In genomic region chr6:136117390-136117789, GRCm38 (mm10) we compare ENCODE assay signal across 23 mouse cellular contexts. TPM values are rescaled to one million over a fixed set of nuclear protein-coding genes. Genes with fewer than 3 reads are reported as not detected.
A peak's percentile ranks its signal among the peaks of the same experiment; 100 is the strongest.
DNase-seq lines count a peak whose midpoint lies in the region; ATAC-seq and TF ChIP-seq lines count a peak whose summit lies in the region.
"Had no signal": no experiment of that assay in that cellular context is flagged by ENCODE, and none has a peak within 500 bp of the region (broad histone marks: within the 10 kb centered on the region; RNA-seq: fewer than 3 reads in every experiment).

No protein-coding gene starts in this region.

- 91% methylated on average over 3 of the region's 3 CpGs for WGBS in thymus, adult 2 months

- no peaks in the 10 kb centered on the region for H3K27me3 ChIP-seq in thymus, adult 2 months (ENCODE audit: control insufficient read depth, insufficient read depth, low read length)
- H3K27me3 ChIP-seq: hindbrain, embryonic 13.5 days; liver, embryonic 15.5 days; midbrain, embryonic 12.5 days had no signal

- peak; percentile 63 for DNase-seq in heart, adult 11 months
- no peak for DNase-seq in heart, postnatal 10 days
- peak; percentile 11 for DNase-seq in left cerebral cortex, postnatal 4 days
- DNase-seq in left cerebral cortex, adult 18-20 months (ENCODE audit: low spot score in 2 of 2) = no peak
- peak; percentile 2 for DNase-seq in thymus, adult 2 months
- DNase-seq in thymus, postnatal 25 days = no peak
- DNase-seq in retina, postnatal 1 day = no peak
- DNase-seq: adrenal gland, postnatal 25 days; B cell, adult 2 months; cerebellum, adult 9-10 months; gastrocnemius, postnatal 14 days; kidney, adult 11 months; layer of hippocampus, postnatal 36 days; lung, postnatal 4 days had no signal

- no peak for TF ChIP-seq POLR2A in thymus, adult 2 months (IDR thresholded peaks at IDR 0.05; ENCODE audit: control insufficient read depth, extremely low read depth, insufficient read depth, low read length, poor library complexity)

- no peak overlapping the region for H3K27ac ChIP-seq in thymus, adult 2 months (ENCODE audit: control insufficient read depth, insufficient read depth, low read length)
- H3K27ac ChIP-seq: hindbrain, embryonic 13.5 days; liver, embryonic 15.5 days; midbrain, embryonic 12.5 days had no signal

- intact Hi-C loops in heart, postnatal 10 days (cut with DNase I) = no loop called here
- intact Hi-C loops in left cerebral cortex, postnatal 4 days (cut with DNase I) = no loop called here

- H3K4me1 ChIP-seq in thymus, adult 2 months (replicated peaks; ENCODE audit: control insufficient read depth, insufficient read depth, low read length) = no peaks in the 10 kb centered on the region
- H3K4me1 ChIP-seq: liver, embryonic 15.5 days had no signal

- ATAC-seq in granulocyte monocyte progenitor cell, adult 5-6 weeks (replicated peaks; ENCODE audit: poor library complexity, severe bottlenecking) = 0 out of 2 replicates have a peak, but pooled peaks have one; percentile 20

- no peak for TF ChIP-seq CTCF in thymus, adult 2 months (IDR thresholded peaks at IDR 0.05; ENCODE audit: borderline replicate concordance, control insufficient read depth, extremely low read depth, insufficient read depth, low read length, poor library complexity)

- H3K4me3 ChIP-seq in thymus, adult 2 months (ENCODE audit: control insufficient read depth, insufficient read depth, low read length) = no peak overlapping the region
- H3K4me3 ChIP-seq: hindbrain, embryonic 13.5 days; liver, embryonic 15.5 days; midbrain, embryonic 12.5 days had no signal

- H3K36me3 ChIP-seq in thymus, adult 2 months (ENCODE audit: control insufficient read depth, insufficient read depth, low read length) = no peaks in the 10 kb centered on the region
- H3K36me3 ChIP-seq: G1E; hindbrain, embryonic 13.5 days; liver, embryonic 15.5 days; midbrain, embryonic 12.5 days had no signal

RNA-seq across cellular contexts. Expression of gene Grin2b, which starts 55.9 kb away (rescaled TPM):
- under 1 TPM in 1 of 2 experiments, not detected in 1; under 0.01 TPM for total RNA-seq in heart, postnatal 10 days (2021)
- total RNA-seq in left cerebral cortex, postnatal 4 days (2021) = 100 to 1,000 TPM; 303 to 310 TPM
- 100 to 1,000 TPM; 228 TPM for total RNA-seq in left cerebral cortex, adult 18-20 months (2021)
- under 0.01 TPM in 2 replicates for polyA plus RNA-seq in thymus, adult 2 months (2012; rRNA removed)
- not detected in 2 replicates for total RNA-seq in granulocyte monocyte progenitor cell, adult 5-6 weeks (2014; fragmentation: Nextera tagmentation)
- total RNA-seq in granulocyte monocyte progenitor cell, adult 5-6 weeks (2017) = not detected in 2 replicates
- total RNA-seq: neutrophil, adult 5-6 weeks had no signal
- polyA plus RNA-seq: G1E; heart, postnatal 0 days; large intestine, adult 2 months; liver, embryonic 15.5 days; thymus, postnatal 0 days had no signal

Comparison
In these comparisons a context has a peak if more than half of its experiments do, and no peak if none do; other contexts are left out.
1. DNase-seq: peak in heart, adult 11 months (single experiment), left cerebral cortex, postnatal 4 days (single experiment) and thymus, adult 2 months (single experiment); none in heart, postnatal 10 days (0 of 2), left cerebral cortex, adult 18-20 months (0 of 2), thymus, postnatal 25 days (single experiment) and retina, postnatal 1 day (single experiment).
2. RNA of gene Grin2b, which starts 55.9 kb away (total RNA-seq): 303 to 310 TPM in left cerebral cortex, postnatal 4 days and 228 TPM in left cerebral cortex, adult 18-20 months; under 0.01 TPM in heart, postnatal 10 days and not detected in granulocyte monocyte progenitor cell, adult 5-6 weeks; every median in the first group is over 100 times any median in the second.